Mouse (Mus musculus) urinary bladder, postnatal 14 days (tissue): Measurements from ENCODE around the gene 9930111J21Rik1.
A peak's percentile ranks its signal among the peaks of the same experiment; 100 is the strongest.
"Not testable (repeated sequence)": the region's sequence is repeated elsewhere in the genome, so short reads cannot be mapped to it uniquely, and the experiment has no call there.

Source experiments
- DNase-seq: peaks from one replicate; pipeline ENCODE4 v3.0.0; 2021; ENCODE audit warnings: low spot score

Gene 9930111J21Rik1

GRCm38 (mm10) chr11:48979251-48979650 is at the start of gene 9930111J21Rik1:
TSS of gene 9930111J21Rik1 (minus strand) at chr11:48979398.
- not testable (repeated sequence) for DNase-seq

GRCm38 (mm10) chr11:49012074-49012473 is 32.9 kb upstream of the 9930111J21Rik1 start:
- DNase-seq, result not testable (repeated sequence)

- DNase-seq, result not testable (repeated sequence)
These were observed 27.6 kb upstream of the 9930111J21Rik1 start for GRCm38 (mm10) chr11:49006785-49007184.

GRCm38 (mm10) chr11:49006317-49006716 is 27.1 kb upstream of the 9930111J21Rik1 start:
- DNase-seq, result not testable (repeated sequence)

GRCm38 (mm10) chr11:49000411-49000810 is 21.2 kb upstream of the 9930111J21Rik1 start:
- not testable (repeated sequence) for DNase-seq

- DNase-seq, result not testable (repeated sequence)
These were observed 14.8 kb upstream of the 9930111J21Rik1 start, which contains the start of gene Tgtp1 for GRCm38 (mm10) chr11:48994018-48994417. TSS of gene Tgtp1 (minus strand) at chr11:48994172.

GRCm38 (mm10) chr11:48993296-48993695 is 14.1 kb upstream of the 9930111J21Rik1 start:
- peak; percentile 2 for DNase-seq

GRCm38 (mm10) chr11:48991740-48992520 is 12.7 kb upstream of the 9930111J21Rik1 start, which contains the start of gene Gm12185:
TSS of gene Gm12185 (minus strand) at chr11:48992226.
- not testable (repeated sequence) for DNase-seq

GRCm38 (mm10) chr11:48989981-48990380 is 10.8 kb upstream of the 9930111J21Rik1 start:
- DNase-seq, result not testable (repeated sequence)

- DNase-seq, result not testable (repeated sequence)
These were observed 9.0 kb upstream of the 9930111J21Rik1 start for GRCm38 (mm10) chr11:48988219-48988618.

- DNase-seq, result not testable (repeated sequence)
These were observed 3.6 kb upstream of the 9930111J21Rik1 start for GRCm38 (mm10) chr11:48982848-48983247.

- not testable (repeated sequence) for DNase-seq
These were observed 854 bp upstream of the 9930111J21Rik1 start for GRCm38 (mm10) chr11:48980052-48980451.

- DNase-seq, result not testable (repeated sequence)
These were observed 808 bp downstream of the 9930111J21Rik1 start, which contains the start of gene Olfr56 for GRCm38 (mm10) chr11:48978240-48978939. TSS of gene Olfr56 (plus strand) at chr11:48978889.

GRCm38 (mm10) chr11:48974686-48975085 is 4.5 kb downstream of the 9930111J21Rik1 start:
- DNase-seq, result not testable (repeated sequence)

GRCm38 (mm10) chr11:48946090-48946489 is 33.1 kb downstream of the 9930111J21Rik1 start, which contains the start of gene Psme2b:
TSS of gene Psme2b (minus strand) at chr11:48946190.
- DNase-seq, result not testable (repeated sequence)

GRCm38 (mm10) chr11:48939286-48939685 is 39.9 kb downstream of the 9930111J21Rik1 start:
- not testable (repeated sequence) for DNase-seq

GRCm38 (mm10) chr11:48935291-48935690 is 43.9 kb downstream of the 9930111J21Rik1 start:
- DNase-seq, result not testable (repeated sequence)

- DNase-seq, result not testable (repeated sequence)
These were observed 45.3 kb downstream of the 9930111J21Rik1 start for GRCm38 (mm10) chr11:48933923-48934322.

GRCm38 (mm10) chr11:48933422-48933821 is 45.8 kb downstream of the 9930111J21Rik1 start:
- DNase-seq, result not testable (repeated sequence)

- DNase-seq, result not testable (repeated sequence)
These were observed 51.1 kb downstream of the 9930111J21Rik1 start for GRCm38 (mm10) chr11:48928068-48928467.

GRCm38 (mm10) chr11:48926437-48926836 is 52.8 kb downstream of the 9930111J21Rik1 start:
- DNase-seq, result not testable (repeated sequence)

- DNase-seq, result not testable (repeated sequence)
These were observed 55.4 kb downstream of the 9930111J21Rik1 start for GRCm38 (mm10) chr11:48923818-48924217.
